Mouse (Mus musculus): ENCODE measurements around the gene Dusp7. TPM values are rescaled to one million over a fixed set of nuclear protein-coding genes. Genes with fewer than 3 reads are reported as not detected.

Gene Dusp7
- total and polyA plus RNA-seq, 3 experiments = 5.5 to 12.2 TPM; not detected in 1

DNA sequence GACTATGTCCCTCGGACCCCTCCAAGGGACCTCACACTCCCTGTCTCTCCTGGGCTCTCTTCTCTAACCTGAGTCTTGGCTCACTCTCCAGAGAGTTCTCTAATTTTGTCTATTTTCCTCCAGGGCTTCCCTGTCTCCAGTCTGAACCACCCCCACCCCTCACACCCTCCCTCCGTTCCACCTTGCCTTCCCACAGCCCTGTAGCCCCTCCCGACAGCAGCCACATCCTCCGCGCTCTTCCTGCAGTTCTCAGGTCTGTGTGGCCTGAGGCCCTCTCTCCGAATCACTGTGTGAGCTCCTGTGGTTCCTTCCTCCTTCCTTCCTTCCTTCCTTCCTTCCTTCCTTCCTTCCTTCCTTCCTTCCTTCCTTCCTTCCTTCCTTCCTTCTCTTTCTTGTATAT lies 22.8 kb upstream of the Dusp7 start:
- TF ChIP-seq GATA1 (IDR thresholded peaks at IDR 0.05; ENCODE audit: low read depth, low read length) = no peak
- no peak for TF ChIP-seq MAZ (IDR thresholded peaks at IDR 0.05; ENCODE audit: low read depth, low read length)
- TF ChIP-seq HCFC1 (IDR thresholded peaks at IDR 0.05; ENCODE audit: low read depth, low read length) = no peak
- Histone ChIP-seq H3K4me1 (ENCODE audit: control insufficient read depth in 1 of 2, insufficient read depth in 2 of 2, low read length in 2 of 2) (no peaks in the 10 kb centered on the region), H3K9me3 (replicated peaks; ENCODE audit: insufficient read depth, low read length) (no peaks in the 10 kb centered on the region), H3K27me3 (ENCODE audit: control insufficient read depth in 1 of 2, insufficient read depth in 2 of 2, low read length in 2 of 2) (no peaks in the 10 kb centered on the region), H3K27ac (ENCODE audit: control insufficient read depth, low read depth, low read length) (no peak overlapping the region), H3K36me3 (ENCODE audit: control insufficient read depth in 1 of 2, insufficient read depth in 2 of 2, low read length in 2 of 2) (no peaks in the 10 kb centered on the region), H3K4me3 (ENCODE audit: control insufficient read depth in 1 of 2, insufficient read depth in 1 of 2, low read depth in 2 of 2, low read length in 2 of 2) (no peak overlapping the region), H3K9ac (ENCODE audit: control insufficient read depth, low read depth, low read length, poor library complexity, severe bottlenecking) (no peak overlapping the region), H3K79me2 (ENCODE audit: control insufficient read depth, insufficient read depth, low read length, poor library complexity) (no peaks in the 10 kb centered on the region)
- no peak for DNase-seq (ENCODE audit: low read depth, low spot score)

DNA sequence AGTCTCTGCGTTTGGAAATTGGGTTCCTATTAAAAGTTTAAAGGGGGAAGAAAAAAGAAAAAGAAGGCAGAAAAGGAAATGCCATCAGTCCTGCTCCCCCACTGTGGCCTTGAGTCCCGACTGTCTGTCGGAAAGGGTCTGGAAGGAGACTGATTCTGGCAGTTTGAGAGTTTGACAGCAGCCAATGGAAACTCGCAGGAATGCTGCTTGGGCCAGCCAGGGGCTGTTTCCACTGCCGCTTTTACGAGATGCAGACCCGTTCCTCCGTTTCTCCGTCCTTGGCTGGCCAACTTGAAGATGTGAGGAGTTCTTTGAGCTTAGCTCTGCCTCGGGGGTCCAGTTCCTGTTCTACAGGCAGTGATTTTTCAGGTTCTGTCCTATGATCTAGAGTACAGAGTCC lies 20.2 kb upstream of the Dusp7 start:
- H3K27ac ChIP-seq (ENCODE audit: control insufficient read depth, low read depth, low read length) = no peak overlapping the region
- H3K4me1 ChIP-seq (ENCODE audit: control insufficient read depth in 1 of 2, insufficient read depth in 2 of 2, low read length in 2 of 2) = no peaks in the 10 kb centered on the region
- H3K27me3 ChIP-seq (ENCODE audit: control insufficient read depth in 1 of 2, insufficient read depth in 2 of 2, low read length in 2 of 2) = no peaks in the 10 kb centered on the region
- no peaks in the 10 kb centered on the region for H3K79me2 ChIP-seq (ENCODE audit: control insufficient read depth, insufficient read depth, low read length, poor library complexity)
- no peak for DNase-seq (ENCODE audit: low read depth, low spot score)
- H3K9ac ChIP-seq (ENCODE audit: control insufficient read depth, low read depth, low read length, poor library complexity, severe bottlenecking) = no peak overlapping the region
- no peaks in the 10 kb centered on the region for H3K9me3 ChIP-seq (replicated peaks; ENCODE audit: insufficient read depth, low read length)
- H3K36me3 ChIP-seq (ENCODE audit: control insufficient read depth in 1 of 2, insufficient read depth in 2 of 2, low read length in 2 of 2) = no peaks in the 10 kb centered on the region
- H3K4me3 ChIP-seq (ENCODE audit: control insufficient read depth in 1 of 2, insufficient read depth in 1 of 2, low read depth in 2 of 2, low read length in 2 of 2) = no peak overlapping the region
- TF ChIP-seq ETS1 (IDR thresholded peaks at IDR 0.05; ENCODE audit: low read depth, low read length) = no peak
- no peak for TF ChIP-seq SIN3A (IDR thresholded peaks at IDR 0.05; ENCODE audit: low read length)
- TF ChIP-seq CHD2 (IDR thresholded peaks at IDR 0.05; ENCODE audit: low read length) = no peak
- TF ChIP-seq MXI1 (IDR thresholded peaks at IDR 0.05; ENCODE audit: low read depth, low read length) = no peak
- TF ChIP-seq USF1 (IDR thresholded peaks at IDR 0.05; ENCODE audit: low read depth, low read length) = no peak
- TF ChIP-seq MYB (IDR thresholded peaks at IDR 0.05; ENCODE audit: low read depth, low read length) = no peak
- no peak for TF ChIP-seq USF2 (IDR thresholded peaks at IDR 0.05; ENCODE audit: borderline replicate concordance in 1 of 2, insufficient read depth in 1 of 2, low read depth in 1 of 2, low read length in 2 of 2)
- no peak for TF ChIP-seq MAZ (IDR thresholded peaks at IDR 0.05; ENCODE audit: low read depth, low read length)
- no peak for TF ChIP-seq JUND (IDR thresholded peaks at IDR 0.05; ENCODE audit: low read depth, low read length)

- H3K9me3 ChIP-seq (replicated peaks; ENCODE audit: insufficient read depth, low read length) = no peaks in the 10 kb centered on the region
- DNase-seq (ENCODE audit: low read depth, low spot score) = peak; percentile 28
- no peak overlapping the region for H3K4me3 ChIP-seq (ENCODE audit: control insufficient read depth in 1 of 2, insufficient read depth in 1 of 2, low read depth in 2 of 2, low read length in 2 of 2)
- no peak overlapping the region for H3K9ac ChIP-seq (ENCODE audit: control insufficient read depth, low read depth, low read length, poor library complexity, severe bottlenecking)
- no peaks in the 10 kb centered on the region for H3K4me1 ChIP-seq (ENCODE audit: control insufficient read depth in 1 of 2, insufficient read depth in 2 of 2, low read length in 2 of 2)
- H3K79me2 ChIP-seq (ENCODE audit: control insufficient read depth, insufficient read depth, low read length, poor library complexity) = no peaks in the 10 kb centered on the region
- no peak overlapping the region for H3K27ac ChIP-seq (ENCODE audit: control insufficient read depth, low read depth, low read length)
- no peaks in the 10 kb centered on the region for H3K36me3 ChIP-seq (ENCODE audit: control insufficient read depth in 1 of 2, insufficient read depth in 2 of 2, low read length in 2 of 2)
- no peaks in the 10 kb centered on the region for H3K27me3 ChIP-seq (ENCODE audit: control insufficient read depth in 1 of 2, insufficient read depth in 2 of 2, low read length in 2 of 2)
- TF ChIP-seq CTCF (IDR thresholded peaks at IDR 0.05 in 2 of 3, conservative IDR thresholded peaks at IDR 0.05 in 1 of 3; ENCODE audit: control insufficient read depth in 1 of 3, insufficient read depth in 1 of 3, low read depth in 2 of 3, low read length in 3 of 3, poor library complexity in 1 of 3, severe bottlenecking in 1 of 3) (peak; percentile 13 to 44 (median 33); a peak in 4 of 6 replicates), MAFK (IDR thresholded peaks at IDR 0.05; ENCODE audit: borderline replicate concordance, low read depth, low read length) (no peak), SMC3 (IDR thresholded peaks at IDR 0.05; ENCODE audit: low read depth, low read length) (peak; percentile 55)
These were observed 19.4 kb upstream of the Dusp7 start for GRCm38 (mm10) chr9:106349075-106349474.
